Mouse (Mus musculus) thymus, postnatal 0 days (tissue): ENCODE results near the gene Ehd1. TPM values are rescaled to one million over a fixed set of nuclear protein-coding genes. Genes with fewer than 3 reads are reported as not detected.

Source experiments
- DNase-seq: peaks from one replicate; pipeline ENCODE4 v3.0.0-alpha.2; 2015; ENCODE audit warnings: low spot score
- microRNA counts: library from miRNA; unstranded; fragments of <30 nt; microRNA quantifications from one replicate; lab custom pipeline; 2015
- microRNA-seq: library from miRNA; unstranded; fragments of <30 nt; microRNA quantifications from one replicate; pipeline ENCODE4, GENCODE M21; 2016; ENCODE audit warnings: borderline number of aligned reads
- polyA plus RNA-seq: library from polyadenylated mRNA; unstranded; fragments of >200 nt; fragmentation: Nextera tagmentation; extraction: Ambion mirVana; gene quantifications from 2 replicates; pipeline ENCODE4 v1.2.1, GENCODE M21; 2015

The Ehd1 gene
- polyA plus RNA-seq, 1 experiment from 2014 or later: 29.5 TPM

- no peak for DNase-seq
Measured at GRCm38 (mm10) chr19:6349215-6349983, 72.9 kb downstream of the Ehd1 start.

MicroRNAs within 50 kb of the gene (microRNA counts, 519-probe panel; counts per million panel counts)
- 473 counts per million, percentile 71 among the panel's probes with 10 or more counts for microRNA mmu-miR-192 (lab: Ali Mortazavi, UCI)

Small RNAs within 50 kb of the gene (microRNA-seq; reads per million reads assigned to microRNA genes)
- 217 reads per million, percentile 54 among the genes with 10 or more reads in this experiment for gene Mir192
- gene Mir194-2: 131 reads per million, percentile 50 among the genes with 10 or more reads in this experiment
- gene Mir6989: not detected

Other genes starting within 250 kb of the Ehd1 start
- 15.1 and 16.5 TPM in 2 replicates for gene Syvn1, start 230.1 kb upstream of the Ehd1 start, polyA plus RNA-seq
- gene Mrpl49, start 218.9 kb upstream of the Ehd1 start, polyA plus RNA-seq: 65.2 and 71.4 TPM in 2 replicates
- gene Fau, start 218.9 kb upstream of the Ehd1 start, polyA plus RNA-seq: 1,297 and 1,312 TPM in 2 replicates
- gene Znhit2, start 215.5 kb upstream of the Ehd1 start, polyA plus RNA-seq: 48.3 and 55.4 TPM in 2 replicates
- gene Tm7sf2, start 208.4 kb upstream of the Ehd1 start, polyA plus RNA-seq: 10.1 and 10.3 TPM in 2 replicates
- gene Vps51, start 199.5 kb upstream of the Ehd1 start, polyA plus RNA-seq: 69.3 and 77.1 TPM in 2 replicates
- 0.44 TPM in 1 of 2 replicates, not detected in the other for gene Tmem262, start 196.7 kb upstream of the Ehd1 start, polyA plus RNA-seq
- 0.68 and 1.4 TPM in 2 replicates for gene Gm28374, start 194.5 kb upstream of the Ehd1 start, polyA plus RNA-seq
- 52.1 and 55.3 TPM in 2 replicates for gene Zfpl1, start 191.8 kb upstream of the Ehd1 start, polyA plus RNA-seq
- gene Cdca5, start 191.7 kb upstream of the Ehd1 start, polyA plus RNA-seq: 53.2 and 53.6 TPM in 2 replicates
- 0.27 TPM in 1 of 2 replicates, not detected in the other for gene AC131692.1, start 182.3 kb upstream of the Ehd1 start, polyA plus RNA-seq
- gene Naaladl1, start 170.9 kb upstream of the Ehd1 start, polyA plus RNA-seq: 0.06 and 0.10 TPM in 2 replicates
- gene Sac3d1, start 158.1 kb upstream of the Ehd1 start, polyA plus RNA-seq: 46.4 and 48.5 TPM in 2 replicates
- gene Snx15, start 148.4 kb upstream of the Ehd1 start, polyA plus RNA-seq: 31.2 and 34.8 TPM in 2 replicates
- gene Batf2, start 135.7 kb upstream of the Ehd1 start, polyA plus RNA-seq: 0.48 and 0.57 TPM in 2 replicates
- 57.2 and 57.4 TPM in 2 replicates for gene Arl2, start 135.2 kb upstream of the Ehd1 start, polyA plus RNA-seq
- gene Majin, start 92.3 kb upstream of the Ehd1 start, polyA plus RNA-seq: 0.47 and 0.50 TPM in 2 replicates
- 3.6 and 4.0 TPM in 2 replicates for gene Gpha2, start 50.3 kb upstream of the Ehd1 start, polyA plus RNA-seq
- 8.9 TPM in 2 replicates for gene Ppp2r5b, start 40.9 kb upstream of the Ehd1 start, polyA plus RNA-seq
- 5.6 and 6.5 TPM in 2 replicates for gene Atg2a, start 35.1 kb upstream of the Ehd1 start, polyA plus RNA-seq
- 0.37 and 0.52 TPM in 2 replicates for gene Cdc42bpg, start 29.7 kb downstream of the Ehd1 start, polyA plus RNA-seq
- gene Men1, start 58.3 kb downstream of the Ehd1 start, polyA plus RNA-seq: 54.0 and 54.2 TPM in 2 replicates
- gene Map4k2, start 64.4 kb downstream of the Ehd1 start, polyA plus RNA-seq: 49.6 and 57.3 TPM in 2 replicates
- gene Sf1, start 87.0 kb downstream of the Ehd1 start, polyA plus RNA-seq: 104 and 126 TPM in 2 replicates
- 4.2 and 6.3 TPM in 2 replicates for gene Pygm, start 107.7 kb downstream of the Ehd1 start, polyA plus RNA-seq
- gene Rasgrp2, start 122.6 kb downstream of the Ehd1 start, polyA plus RNA-seq: 195 and 206 TPM in 2 replicates
- 0.10 and 0.24 TPM in 2 replicates for gene Nrxn2, start 142.0 kb downstream of the Ehd1 start, polyA plus RNA-seq